Mouse (Mus musculus): ENCODE measurements around the gene Gjb5. TPM values are rescaled to one million over a fixed set of nuclear protein-coding genes. Genes with fewer than 3 reads are reported as not detected.
A peak's percentile ranks its signal among the peaks of the same experiment; 100 is the strongest.

Gjb5 gene
- polyA plus RNA-seq, 1 experiment from 2014 or later, result 0.70 TPM

- H3K4me1 ChIP-seq (replicated peaks), result peaks cover 11% of the 10 kb centered on the region
- no peak overlapping the region for H3K9ac ChIP-seq (replicated peaks)
- no peaks in the 10 kb centered on the region for H3K36me3 ChIP-seq
- 59% methylated on average over 2 of the region's 2 CpGs for WGBS
- peaks cover 16% of the 10 kb centered on the region for H3K27me3 ChIP-seq
- ATAC-seq (ENCODE audit: insufficient number of reproducible peaks, insufficient read depth, low FRiP score, low TSS enrichment, low read depth), result no peak
- H3K4me3 ChIP-seq (replicated peaks), result no peak overlapping the region
- H3K27ac ChIP-seq, result no peak overlapping the region
- no peaks in the 10 kb centered on the region for H3K9me3 ChIP-seq
- H3K4me2 ChIP-seq, result no peak overlapping the region
Measured at GRCm38 (mm10) chr4:127370447-127370846, 12.5 kb upstream of the Gjb5 start.

GRCm38 (mm10) chr4:127368379-127368973 lies 10.5 kb upstream of the Gjb5 start:
- Histone ChIP-seq H3K27me3 (peaks cover 16% of the 10 kb centered on the region), H3K4me1 (replicated peaks) (peaks cover 19% of the 10 kb centered on the region), H3K9me3 (no peaks in the 10 kb centered on the region), H3K4me3 (replicated peaks) (no peak overlapping the region), H3K4me2 (no peak overlapping the region), H3K36me3 (no peaks in the 10 kb centered on the region), H3K9ac (replicated peaks) (0 out of 2 replicates have a peak overlapping the region, but pooled peaks have one; percentile 12), H3K27ac (no peak overlapping the region)
- ATAC-seq (ENCODE audit: insufficient number of reproducible peaks, insufficient read depth, low FRiP score, low TSS enrichment, low read depth), result no peak
- WGBS, result 27% methylated on average over 13 of the region's 13 CpGs

DNA sequence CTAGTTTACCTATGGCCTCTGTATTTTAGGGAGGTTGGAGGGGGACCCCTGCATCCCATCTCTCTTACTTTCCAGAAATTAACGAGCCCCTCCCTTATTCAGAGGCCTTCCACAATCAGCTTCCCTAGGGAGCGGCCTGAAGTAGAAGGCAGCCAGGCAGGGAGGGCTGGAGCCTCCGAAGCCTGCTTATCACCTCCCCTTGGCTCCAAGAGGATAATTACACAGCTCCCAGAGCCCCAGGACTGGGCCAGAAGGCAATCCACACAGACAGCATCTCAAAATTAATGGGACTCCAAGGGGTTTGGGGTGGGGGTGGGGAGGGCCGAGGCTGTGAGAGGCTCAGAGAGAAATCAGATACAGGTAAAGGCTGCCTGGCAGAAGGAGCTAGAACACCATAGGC lies 7.9 kb upstream of the Gjb5 start:
- peaks cover 11% of the 10 kb centered on the region for H3K27me3 ChIP-seq
- H3K4me1 ChIP-seq (replicated peaks), result peaks cover 19% of the 10 kb centered on the region
- H3K4me2 ChIP-seq, result no peak overlapping the region
- no peaks in the 10 kb centered on the region for H3K36me3 ChIP-seq
- H3K27ac ChIP-seq, result no peak overlapping the region
- H3K9me3 ChIP-seq, result no peaks in the 10 kb centered on the region
- H3K4me3 ChIP-seq (replicated peaks), result no peak overlapping the region
- WGBS, result 8% methylated on average over 4 of the region's 4 CpGs
- H3K9ac ChIP-seq (replicated peaks), result 0 out of 2 replicates have a peak overlapping the region, but pooled peaks have one; percentile 28
- no peak for ATAC-seq (ENCODE audit: insufficient number of reproducible peaks, insufficient read depth, low FRiP score, low TSS enrichment, low read depth)

GRCm38 (mm10) chr4:127365433-127365832 lies 7.5 kb upstream of the Gjb5 start:
- Histone ChIP-seq H3K9me3 (no peaks in the 10 kb centered on the region), H3K4me3 (replicated peaks) (no peak overlapping the region), H3K27ac (no peak overlapping the region), H3K4me2 (no peak overlapping the region), H3K9ac (replicated peaks) (no peak overlapping the region), H3K27me3 (peaks cover 11% of the 10 kb centered on the region), H3K4me1 (replicated peaks) (peaks cover 19% of the 10 kb centered on the region), H3K36me3 (no peaks in the 10 kb centered on the region)
- no peak for ATAC-seq (ENCODE audit: insufficient number of reproducible peaks, insufficient read depth, low FRiP score, low TSS enrichment, low read depth)
- WGBS, result 10% methylated on average over 5 of the region's 5 CpGs

DNA sequence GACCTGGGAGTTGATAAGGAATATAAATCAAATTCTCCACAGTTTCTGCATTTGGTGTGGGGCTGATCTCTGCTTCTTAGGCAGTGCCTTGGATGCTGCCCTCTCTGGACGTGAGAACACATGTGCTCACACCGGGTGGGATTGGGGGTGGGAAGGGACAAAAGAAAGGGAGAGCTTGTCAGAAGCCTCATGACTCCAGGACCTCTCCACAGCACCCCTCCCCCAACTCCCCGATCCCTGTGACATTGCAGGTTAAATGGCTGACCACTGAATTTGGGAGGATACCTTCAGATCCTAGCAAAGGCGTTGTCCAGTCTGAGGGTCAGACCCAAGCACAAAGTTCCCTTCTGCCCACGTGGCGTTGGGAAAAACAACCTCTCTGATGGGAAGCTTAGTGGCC lies 6.5 kb upstream of the Gjb5 start:
- Histone ChIP-seq H3K4me1 (replicated peaks) (peaks cover 24% of the 10 kb centered on the region), H3K27ac (no peak overlapping the region), H3K9ac (replicated peaks) (no peak overlapping the region), H3K9me3 (no peaks in the 10 kb centered on the region), H3K27me3 (peaks cover 16% of the 10 kb centered on the region), H3K4me2 (no peak overlapping the region), H3K36me3 (no peaks in the 10 kb centered on the region), H3K4me3 (replicated peaks) (no peak overlapping the region)
- WGBS, result 60% methylated on average over 6 of the region's 6 CpGs
- no peak for ATAC-seq (ENCODE audit: insufficient number of reproducible peaks, insufficient read depth, low FRiP score, low TSS enrichment, low read depth)

DNA sequence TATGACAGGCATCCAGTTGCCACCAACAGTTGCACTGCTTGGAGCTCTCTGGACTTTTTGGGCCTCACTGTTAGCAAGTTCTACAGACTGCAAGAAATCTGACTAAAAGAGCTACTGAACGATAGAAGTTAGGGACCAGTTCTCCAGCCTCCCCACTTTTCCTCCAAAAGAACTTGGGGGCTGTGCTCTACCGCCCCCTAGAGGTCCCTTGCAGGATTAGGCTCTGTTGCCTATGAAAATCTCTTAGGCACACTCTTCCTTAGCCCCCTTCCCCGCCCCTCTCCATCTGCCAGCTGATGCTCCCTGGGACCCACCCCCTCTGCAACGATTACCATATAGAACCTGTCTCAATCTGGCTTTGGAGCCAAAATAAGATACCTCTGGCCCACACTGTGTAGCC lies 5.3 kb upstream of the Gjb5 start:
- Histone ChIP-seq H3K9me3 (no peaks in the 10 kb centered on the region), H3K4me2 (no peak overlapping the region), H3K9ac (replicated peaks) (no peak overlapping the region), H3K36me3 (no peaks in the 10 kb centered on the region), H3K4me1 (replicated peaks) (peaks cover 20% of the 10 kb centered on the region), H3K4me3 (replicated peaks) (no peak overlapping the region), H3K27ac (no peak overlapping the region), H3K27me3 (peaks cover 13% of the 10 kb centered on the region)
- no peak for ATAC-seq (ENCODE audit: insufficient number of reproducible peaks, insufficient read depth, low FRiP score, low TSS enrichment, low read depth)
- WGBS, result 63% methylated on average over 4 of the region's 4 CpGs

DNA sequence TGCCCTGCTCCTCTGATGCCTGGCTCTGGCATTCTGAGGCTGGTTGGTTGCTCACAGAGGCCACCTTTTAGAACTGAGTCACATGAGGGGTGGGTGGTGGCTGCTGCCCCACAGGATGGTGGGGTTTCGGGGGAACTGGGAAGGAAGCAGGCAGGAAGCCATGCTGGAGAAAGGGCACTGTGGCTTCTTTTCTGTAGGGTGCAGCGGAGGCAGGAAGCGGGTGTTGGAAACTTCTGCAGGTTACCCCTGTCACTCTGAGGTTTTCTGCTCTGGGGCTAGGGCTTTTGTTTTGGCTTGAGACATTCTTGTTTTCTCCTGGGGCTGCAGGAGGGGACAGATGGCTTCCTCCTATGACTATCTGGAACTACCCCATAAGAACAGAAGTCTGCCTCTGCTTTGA lies 4.5 kb upstream of the Gjb5 start:
- Histone ChIP-seq H3K4me3 (replicated peaks) (no peak overlapping the region), H3K36me3 (no peaks in the 10 kb centered on the region), H3K9ac (replicated peaks) (no peak overlapping the region), H3K27me3 (peaks cover 13% of the 10 kb centered on the region), H3K9me3 (no peaks in the 10 kb centered on the region), H3K27ac (no peak overlapping the region), H3K4me2 (no peak overlapping the region), H3K4me1 (replicated peaks) (peaks cover 25% of the 10 kb centered on the region)
- WGBS, result 98% methylated on average over 3 of the region's 3 CpGs
- no peak for ATAC-seq (ENCODE audit: insufficient number of reproducible peaks, insufficient read depth, low FRiP score, low TSS enrichment, low read depth)

DNA sequence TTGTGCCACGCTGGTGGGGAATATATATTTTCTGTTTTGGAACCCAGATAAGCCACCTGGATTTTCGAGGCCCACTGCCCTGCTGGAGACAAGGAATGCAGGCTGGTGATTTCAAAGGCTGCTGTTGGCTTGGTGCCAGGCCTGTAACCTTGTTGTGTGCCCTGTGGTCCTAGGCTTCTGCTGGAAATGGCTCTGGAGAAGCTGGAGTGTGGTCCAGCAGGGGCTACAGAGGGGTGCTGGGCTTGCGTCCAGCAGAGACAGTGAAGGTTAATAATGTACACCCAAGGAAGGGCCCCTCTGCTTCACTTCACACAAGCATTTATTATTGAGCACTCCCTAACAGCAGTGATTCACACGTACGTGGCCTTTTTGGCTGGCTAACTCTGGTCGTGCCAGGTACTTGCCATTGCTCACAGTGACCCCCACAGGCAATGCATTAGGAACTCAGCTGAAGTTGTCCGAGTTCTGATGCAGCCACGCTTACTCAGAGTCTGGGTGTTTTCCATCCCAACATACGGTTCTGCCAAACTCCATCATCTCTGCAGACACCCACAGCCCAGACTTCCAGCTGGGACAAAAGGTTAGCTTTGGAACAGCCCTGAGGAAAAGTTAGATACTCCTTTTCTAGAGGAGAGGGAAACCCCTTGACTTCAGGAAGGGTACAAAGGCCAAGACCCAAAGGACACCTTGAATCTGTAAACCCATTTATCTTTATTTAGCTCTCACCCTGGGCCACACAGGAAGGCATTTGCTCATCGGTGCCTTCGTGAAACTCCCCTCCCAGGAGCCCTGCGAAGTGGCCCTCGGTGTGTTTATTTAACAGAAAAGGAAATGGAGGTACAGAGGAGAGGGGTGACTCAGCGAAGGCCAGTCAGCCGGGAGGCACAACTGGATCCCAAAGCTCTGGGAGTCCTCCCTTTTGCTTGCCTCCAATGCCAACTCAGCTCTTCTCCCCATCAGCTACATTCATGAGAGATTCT lies 3.2 kb downstream of the Gjb5 start:
- no peak overlapping the region for H3K9ac ChIP-seq (replicated peaks)
- no peak for ATAC-seq (ENCODE audit: insufficient number of reproducible peaks, insufficient read depth, low FRiP score, low TSS enrichment, low read depth)

DNA sequence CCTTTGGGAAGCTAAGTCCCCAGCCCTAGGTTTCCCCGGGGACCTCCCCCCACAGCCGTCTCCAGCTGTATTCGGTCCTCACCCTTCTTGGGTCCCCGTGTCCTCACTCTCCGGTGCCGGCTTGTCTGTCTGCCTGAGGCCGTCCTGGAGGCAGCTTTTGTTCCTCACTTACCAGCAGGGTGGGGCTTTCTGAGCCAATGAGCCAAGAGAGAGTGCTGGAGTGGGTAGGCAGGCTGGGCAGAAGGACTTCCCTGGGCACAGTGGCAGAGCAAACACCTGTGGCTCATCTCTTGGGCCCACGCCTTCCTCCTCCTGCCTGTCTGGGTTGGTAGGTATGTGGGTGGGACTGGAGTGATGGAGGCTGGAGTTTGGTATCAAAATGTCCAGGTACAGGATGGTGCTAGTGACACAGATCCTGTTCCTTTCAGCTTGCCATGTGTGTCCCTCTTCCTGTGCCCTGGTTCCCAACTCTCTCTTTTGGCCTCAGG lies 4.0 kb downstream of the Gjb5 start, which contains the start of gene Gjb4:
Gjb4 (minus strand) TSS at position 131 of the 488 bp plus-strand sequence.
- Histone ChIP-seq H3K27ac (0 out of 2 replicates have a peak within 1 kb of the TSS, but pooled peaks have one; percentile 4), H3K4me1 (replicated peaks) (peaks cover 27% of the 10 kb centered on the region), H3K36me3 (no peaks in the 10 kb centered on the region), H3K4me2 (no peak within 1 kb of the TSS), H3K27me3 (peaks cover 5% of the 10 kb centered on the region; the same call in 1 of the 2 replicates), H3K9me3 (no peaks in the 10 kb centered on the region), H3K4me3 (replicated peaks) (no peak within 1 kb of the TSS), H3K9ac (replicated peaks) (no peak within 1 kb of the TSS)
- ATAC-seq (ENCODE audit: insufficient number of reproducible peaks, insufficient read depth, low FRiP score, low TSS enrichment, low read depth), result no peak
- WGBS, result 61% methylated on average over 8 of the region's 8 CpGs

More for the DNA sequence above, 3.2 kb downstream of the Gjb5 start:
- 59% methylated on average over 15 of the region's 15 CpGs for WGBS
- Histone ChIP-seq H3K4me3 (replicated peaks) (no peak overlapping the region), H3K36me3 (no peaks in the 10 kb centered on the region), H3K27me3 (peaks cover 13% of the 10 kb centered on the region), H3K4me2 (no peak overlapping the region), H3K27ac (no peak overlapping the region), H3K9me3 (no peaks in the 10 kb centered on the region), H3K4me1 (replicated peaks) (peaks cover 29% of the 10 kb centered on the region)

DNA sequence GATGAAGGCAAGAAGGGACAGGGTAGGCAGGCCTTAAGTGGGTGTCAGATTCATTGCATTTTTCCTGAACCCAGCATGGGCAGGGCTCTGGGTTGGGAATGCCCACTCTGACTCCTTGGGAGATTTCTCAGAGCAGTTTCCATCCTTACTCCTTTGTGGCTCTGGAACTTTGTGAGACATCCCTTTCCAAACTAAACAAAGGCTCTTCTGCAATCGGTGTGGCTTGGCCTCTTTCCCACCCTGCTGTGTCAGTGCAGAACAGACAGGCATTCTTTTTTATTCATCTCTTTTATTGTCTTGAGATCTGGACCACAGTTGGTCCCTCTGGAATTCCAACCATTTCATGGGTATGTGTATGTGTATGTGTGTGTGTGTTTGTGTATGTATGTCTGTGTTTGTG lies 5.4 kb downstream of the Gjb5 start:
- Histone ChIP-seq H3K4me2 (no peak overlapping the region), H3K9ac (replicated peaks) (no peak overlapping the region), H3K4me3 (replicated peaks) (no peak overlapping the region), H3K27ac (no peak overlapping the region), H3K9me3 (no peaks in the 10 kb centered on the region), H3K27me3 (0 out of 2 replicates have a peak, but pooled peaks cover 3% of the 10 kb centered on the region), H3K36me3 (no peaks in the 10 kb centered on the region), H3K4me1 (replicated peaks) (peaks cover 22% of the 10 kb centered on the region)
- no peak for ATAC-seq (ENCODE audit: insufficient number of reproducible peaks, insufficient read depth, low FRiP score, low TSS enrichment, low read depth)
- 69% methylated on average over 1 of the region's 1 CpGs for WGBS

GRCm38 (mm10) chr4:127349560-127350300 lies 8.3 kb downstream of the Gjb5 start:
- H3K27me3 ChIP-seq, result no peaks in the 10 kb centered on the region
- H3K9ac ChIP-seq (replicated peaks), result no peak overlapping the region
- no peaks in the 10 kb centered on the region for H3K9me3 ChIP-seq
- ATAC-seq (ENCODE audit: insufficient number of reproducible peaks, insufficient read depth, low FRiP score, low TSS enrichment, low read depth), result no peak
- no peak overlapping the region for H3K27ac ChIP-seq
- no peaks in the 10 kb centered on the region for H3K36me3 ChIP-seq
- no peak overlapping the region for H3K4me3 ChIP-seq (replicated peaks)
- H3K4me1 ChIP-seq (replicated peaks), result peaks cover 12% of the 10 kb centered on the region
- 61% methylated on average over 4 of the region's 4 CpGs for WGBS
- no peak overlapping the region for H3K4me2 ChIP-seq

All from limb, embryonic 12.5 days (tissue).